Mouse (Mus musculus) cerebellum, adult 18-20 months (tissue): ENCODE measurements at regions not wholly inside any gene's neighbourhood (a gene's known extent, or its start where the extent isn't known, plus 50 kb on each side); places are given as distances from the start of the nearest gene placed in this dataset.

ENCODE experiments used
- DNase-seq, 2 experiments: peaks; one replicate each; pipeline ENCODE4 v3.0.0; 2021

GRCm38 (mm10) chr16:93246825-93247224 lies 357.0 kb downstream of the Setd4 start:
- DNase-seq, result peak in 1 of 2 experiments; percentile 2

GRCm38 (mm10) chr16:93245738-93246137 lies 358.1 kb downstream of the Setd4 start:
- DNase-seq, result no peak

GRCm38 (mm10) chr16:93238898-93239297 lies 365.0 kb downstream of the Setd4 start:
- DNase-seq, result no peak

GRCm38 (mm10) chr16:93238326-93238725 lies 365.5 kb downstream of the Setd4 start:
- no peak for DNase-seq

- DNase-seq, result no peak
These were observed 378.2 kb downstream of the Setd4 start for GRCm38 (mm10) chr16:93225644-93226043.

GRCm38 (mm10) chr16:93225196-93225595 lies 378.7 kb downstream of the Setd4 start:
- no peak for DNase-seq

- no peak for DNase-seq
These were observed 384.1 kb downstream of the Setd4 start for GRCm38 (mm10) chr16:93219731-93220130.

GRCm38 (mm10) chr16:93218402-93218801 lies 385.5 kb downstream of the Setd4 start:
- no peak for DNase-seq

- no peak for DNase-seq
These were observed 386.1 kb downstream of the Setd4 start for GRCm38 (mm10) chr16:93217600-93218226.

GRCm38 (mm10) chr16:93215630-93216029 lies 388.2 kb downstream of the Setd4 start:
- no peak for DNase-seq

- DNase-seq, result no peak
These were observed 387.7 kb upstream of the Runx1 start for GRCm38 (mm10) chr16:93213618-93214017.

GRCm38 (mm10) chr16:93207675-93208074 lies 381.7 kb upstream of the Runx1 start:
- DNase-seq, result no peak

GRCm38 (mm10) chr16:93207217-93207616 lies 381.3 kb upstream of the Runx1 start:
- no peak for DNase-seq

- DNase-seq, result no peak
These were observed 380.4 kb upstream of the Runx1 start for GRCm38 (mm10) chr16:93206325-93206724.

GRCm38 (mm10) chr16:93204601-93205000 lies 378.7 kb upstream of the Runx1 start:
- no peak for DNase-seq

- no peak for DNase-seq
These were observed 376.6 kb upstream of the Runx1 start for GRCm38 (mm10) chr16:93202591-93202990.

- DNase-seq, result no peak
These were observed 371.4 kb upstream of the Runx1 start for GRCm38 (mm10) chr16:93197300-93197699.

GRCm38 (mm10) chr16:93193921-93194481 lies 368.1 kb upstream of the Runx1 start:
- no peak for DNase-seq

GRCm38 (mm10) chr16:93193263-93193662 lies 367.3 kb upstream of the Runx1 start:
- DNase-seq, result no peak

- no peak for DNase-seq
These were observed 366.8 kb upstream of the Runx1 start for GRCm38 (mm10) chr16:93192651-93193173.

- DNase-seq, result no peak
These were observed 365.2 kb upstream of the Runx1 start for GRCm38 (mm10) chr16:93191174-93191573.

- no peak for DNase-seq
These were observed 364.4 kb upstream of the Runx1 start for GRCm38 (mm10) chr16:93190301-93190700.

GRCm38 (mm10) chr16:93189875-93190274 lies 363.9 kb upstream of the Runx1 start:
- DNase-seq, result no peak

- DNase-seq, result no peak
These were observed 363.5 kb upstream of the Runx1 start for GRCm38 (mm10) chr16:93189412-93189811.

- DNase-seq, result no peak
These were observed 360.6 kb upstream of the Runx1 start for GRCm38 (mm10) chr16:93186554-93186953.
